Mouse (Mus musculus) pancreas, adult 10 weeks (tissue): ENCODE results near the gene Fam71f2. TPM values are rescaled to one million over a fixed set of nuclear protein-coding genes. Genes with fewer than 3 reads are reported as not detected.

ENCODE experiments used
- polyA plus RNA-seq: library from polyadenylated mRNA; stranded (reverse); fragments of 350-450 nt; fragmentation: Illumina TruSeq; extraction: RNeasy Lipid Tissue Mini Kit (QIAGEN cat#74804); gene quantifications from one replicate; pipeline ENCODE4 v1.2.3, GENCODE M21; 2015; ENCODE audit warnings: low read depth, low replicate concordance; ENCODE audit not compliant: insufficient read depth

Gene Fam71f2
- 1.2 TPM for polyA plus RNA-seq

GRCm38 (mm10) chr6:29279293-29279692 lies at the start of gene Fam71f2:
Gene Fam71f2, plus strand, starts transcription at chr6:29279593.

DNA sequence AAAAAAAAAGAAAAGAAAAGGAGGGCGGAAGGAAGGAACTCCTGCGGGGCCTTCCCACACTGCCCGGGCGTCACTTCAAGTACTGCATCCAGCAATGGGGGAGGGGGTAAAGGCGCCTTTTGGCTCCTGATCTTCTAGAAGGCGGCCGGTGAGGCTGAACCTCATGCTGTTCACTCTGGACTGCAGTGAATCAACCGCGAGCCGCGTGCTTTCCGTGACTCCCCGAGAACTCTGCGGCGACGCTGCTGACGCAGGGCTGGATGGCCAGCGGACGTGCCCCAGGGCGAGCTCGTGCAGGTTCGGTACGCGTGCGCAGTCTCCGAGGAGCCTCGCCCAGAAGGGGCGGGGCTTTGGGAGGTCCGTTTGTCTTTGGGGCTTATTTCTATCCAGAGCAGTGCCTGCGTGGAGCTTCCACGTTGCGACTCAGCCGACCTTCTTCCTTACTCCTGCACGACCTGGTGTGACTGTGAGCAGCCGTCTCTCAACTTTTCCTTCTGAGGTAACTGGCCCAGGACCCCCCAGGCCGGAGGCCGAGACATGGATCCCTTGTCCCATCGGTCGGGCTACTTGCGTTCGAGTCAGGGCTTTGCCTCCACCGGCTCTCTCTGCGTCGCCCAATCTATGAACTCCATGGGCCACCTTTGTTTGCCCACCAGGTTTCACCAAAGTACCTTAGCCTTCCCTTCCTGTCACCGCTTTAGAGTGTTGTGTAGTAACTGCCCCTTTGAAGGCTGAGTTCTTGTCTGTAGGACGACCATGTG lies 6.9 kb upstream of the Fam71f2 start, which contains the start of gene Hilpda:
TSS of gene Hilpda (plus strand) at position 177 of the 761 bp plus-strand sequence.

DNA sequence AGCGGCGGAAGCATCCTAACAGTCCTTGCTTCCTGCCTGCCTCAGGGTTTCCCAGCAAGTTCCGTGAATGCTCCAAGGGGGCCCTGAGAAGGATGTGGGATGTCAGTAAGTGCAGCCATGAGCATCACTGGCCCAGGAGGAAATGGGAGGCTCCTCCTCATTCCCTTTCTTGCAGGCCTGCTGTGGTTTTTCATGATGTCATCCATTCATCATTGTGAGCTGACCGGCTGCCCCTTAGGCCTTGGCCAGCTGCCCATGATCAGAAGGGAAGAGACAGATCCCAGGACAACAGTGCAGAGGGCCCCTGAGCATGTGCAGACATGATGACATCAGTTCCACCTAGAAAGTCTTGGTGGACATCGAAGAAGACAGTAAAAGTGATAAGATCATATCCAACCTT lies 39.5 kb downstream of the Fam71f2 start, which contains the start of gene Fam71f1:
TSS of gene Fam71f1 (plus strand) at position 262 of the 400 bp plus-strand sequence.

Other genes starting within 250 kb of the Fam71f2 start
- 1.9 TPM for gene Lep, start 219.4 kb upstream of the Fam71f2 start, polyA plus RNA-seq
- gene Rbm28, start 114.6 kb upstream of the Fam71f2 start, polyA plus RNA-seq, result 13.7 TPM
- gene Prrt4, start 100.0 kb upstream of the Fam71f2 start, polyA plus RNA-seq, result 0.31 TPM
- gene Impdh1, start 63.2 kb upstream of the Fam71f2 start, polyA plus RNA-seq, result 26.2 TPM
- gene Hilpda, start 7.1 kb upstream of the Fam71f2 start, polyA plus RNA-seq, result 2.7 TPM
- not detected for gene Fam71f1, start 39.5 kb downstream of the Fam71f2 start, polyA plus RNA-seq
- 42.3 TPM for gene Calu, start 68.5 kb downstream of the Fam71f2 start, polyA plus RNA-seq
- not detected for gene Opn1sw, start 108.9 kb downstream of the Fam71f2 start, polyA plus RNA-seq
- 1.1 TPM for gene Ccdc136, start 116.7 kb downstream of the Fam71f2 start, polyA plus RNA-seq
- 2.3 TPM for gene Flnc, start 153.7 kb downstream of the Fam71f2 start, polyA plus RNA-seq
- 71.5 TPM for gene Atp6v1f, start 188.1 kb downstream of the Fam71f2 start, polyA plus RNA-seq
- gene Atp6v1fnb, start 191.8 kb downstream of the Fam71f2 start, polyA plus RNA-seq, result not detected
- 1.1 TPM for gene Kcp, start 228.4 kb downstream of the Fam71f2 start, polyA plus RNA-seq
- gene Irf5, start 247.0 kb downstream of the Fam71f2 start, polyA plus RNA-seq, result 2.5 TPM